16 mouse cellular contexts compared by ENCODE assay signal in genomic region chr17:55996007-55996406, GRCm38 (mm10). TPM values are rescaled to one million over a fixed set of nuclear protein-coding genes. Genes with fewer than 3 reads are reported as not detected.
DNase-seq lines count a peak whose midpoint lies in the region; ATAC-seq and TF ChIP-seq lines count a peak whose summit lies in the region.
"Had no signal": no experiment of that assay in that cellular context is flagged by ENCODE, and none has a peak within 500 bp of the region (broad histone marks: within the 10 kb centered on the region; RNA-seq: fewer than 3 reads in every experiment).

No protein-coding gene starts in this region.

- DNase-seq in adrenal gland, adult (ENCODE audit: inconsistent age in 2 of 2, low spot score in 1 of 2), result peak; percentile 83 to 90
- DNase-seq in adrenal gland, postnatal 4 days (ENCODE audit: low spot score in 2 of 2), result no peak
- peak; percentile 81 for DNase-seq in liver, adult 2 months (ENCODE audit: extremely low read depth, low read depth, low spot score)
- DNase-seq in adrenal gland, postnatal 36 days, result peak; percentile 87 to 88
- peak; percentile 78 for DNase-seq in large intestine, adult 2 months (ENCODE audit: low read depth, low spot score)
- DNase-seq in embryo, embryonic 10.5 days (ENCODE audit: low spot score), result no peak
- DNase-seq in cerebellum, postnatal 4 days (ENCODE audit: low spot score in 2 of 2), result no peak
- DNase-seq: cerebellum, adult 9-10 months; liver; spleen, adult 18-20 months had no signal

- H3K27ac ChIP-seq in liver, adult 2 months (replicated peaks; ENCODE audit: insufficient read depth, low read depth, low read length), result no peak overlapping the region
- no peak overlapping the region for H3K27ac ChIP-seq in liver, embryonic 12.5 days
- H3K27ac ChIP-seq: heart, adult 2 months; hindbrain, postnatal 0 days; lung, embryonic 15.5 days had no signal

- WGBS in liver, adult 2 months, result 36% methylated on average over 15 of the region's 15 CpGs
- WGBS in liver, embryonic 12.5 days (ENCODE audit: insufficient replicate concordance), result 69% methylated on average over 15 of the region's 15 CpGs
- WGBS in large intestine, adult 2 months, result 40% methylated on average over 15 of the region's 15 CpGs

- H3K79me2 ChIP-seq in liver, adult 2 months (ENCODE audit: control insufficient read depth, insufficient read depth, low read length), result no peaks in the 10 kb centered on the region

- peaks cover 2% of the 10 kb centered on the region; the same call in 1 of the 2 replicates for H3K4me1 ChIP-seq in liver, adult 2 months (ENCODE audit: control insufficient read depth, insufficient read depth, low read length)
- peaks cover 10% of the 10 kb centered on the region for H3K4me1 ChIP-seq in liver, embryonic 12.5 days
- H3K4me1 ChIP-seq: lung, embryonic 15.5 days had no signal

- no peak for ATAC-seq in liver, embryonic 12.5 days
- ATAC-seq: hindbrain, postnatal 0 days had no signal

- H3K9me3 ChIP-seq in liver, embryonic 12.5 days (replicated peaks), result no peaks in the 10 kb centered on the region
- H3K9me3 ChIP-seq: lung, embryonic 15.5 days had no signal

- TF ChIP-seq POLR2A in liver, adult 2 months (IDR thresholded peaks at IDR 0.05; ENCODE audit: extremely low read depth, insufficient read depth, low read length), result no peak

- peaks cover 4% of the 10 kb centered on the region; the same call in 1 of the 2 replicates for H3K36me3 ChIP-seq in liver, adult 2 months (ENCODE audit: control insufficient read depth, insufficient read depth, low read length)
- no peaks in the 10 kb centered on the region for H3K36me3 ChIP-seq in liver, embryonic 12.5 days
- H3K36me3 ChIP-seq: lung, embryonic 15.5 days had no signal

- H3K9ac ChIP-seq in liver, adult 2 months (ENCODE audit: low read depth, low read length), result no peak overlapping the region
- no peak overlapping the region for H3K9ac ChIP-seq in liver, embryonic 12.5 days
- H3K9ac ChIP-seq: lung, embryonic 15.5 days had no signal

- TF ChIP-seq CTCF in liver, adult 2 months (IDR thresholded peaks at IDR 0.05; ENCODE audit: low read depth, low read length), result no peak; the same call in 1 of the 2 replicates

- H3K27me3 ChIP-seq in liver, adult 2 months (ENCODE audit: control insufficient read depth, insufficient read depth, low read length), result no peaks in the 10 kb centered on the region
- H3K27me3 ChIP-seq in liver, embryonic 12.5 days (replicated peaks), result peaks cover 16% of the 10 kb centered on the region

- H3K4me2 ChIP-seq in liver, embryonic 12.5 days, result no peak overlapping the region
- H3K4me2 ChIP-seq: lung, embryonic 15.5 days; midbrain, embryonic 11.5 days had no signal

- no peak overlapping the region for H3K4me3 ChIP-seq in liver, adult 2 months (ENCODE audit: insufficient read depth, low read depth, low read length)
- H3K4me3 ChIP-seq in liver, embryonic 12.5 days, result no peak overlapping the region
- H3K4me3 ChIP-seq: erythroblast, embryonic 14.5 days; heart, adult 2 months; lung, embryonic 15.5 days had no signal

RNA-seq across cellular contexts. Expression of gene Stap2, which starts 9.4 kb away (rescaled TPM):
- total RNA-seq in adrenal gland, postnatal 4 days (2021), result 1 to 10 TPM; 9.3 to 9.4 TPM
- total RNA-seq in liver, adult 2 months (2014; rRNA removed), result 30.9 and 35.3 TPM in 2 replicates
- polyA plus RNA-seq in liver, adult 2 months (2012; rRNA removed), result 38.8 and 44.8 TPM in 2 replicates
- 1.8 and 2.1 TPM in 2 replicates for polyA plus RNA-seq in liver, embryonic 12.5 days (2016; fragmentation: Nextera tagmentation; extraction: Ambion mirVana)
- 1 to 10 TPM; 5.1 to 7.6 TPM for total RNA-seq in adrenal gland, postnatal 36 days (2021)
- 174 and 242 TPM in 2 replicates for polyA plus RNA-seq in large intestine, adult 2 months (2012; rRNA removed)
- polyA plus RNA-seq: erythroblast, embryonic 14.5 days had no signal

RNA-seq across cellular contexts. Expression of gene Mpnd, which starts 9.5 kb away (rescaled TPM):
- 10 to 100 TPM; 91.6 to 91.9 TPM for total RNA-seq in adrenal gland, postnatal 4 days (2021)
- 86.2 and 93.2 TPM in 2 replicates for total RNA-seq in liver, adult 2 months (2014; rRNA removed)
- polyA plus RNA-seq in liver, adult 2 months (2012; rRNA removed), result 142 and 175 TPM in 2 replicates
- polyA plus RNA-seq in liver, embryonic 12.5 days (2016; fragmentation: Nextera tagmentation; extraction: Ambion mirVana), result 27.4 and 29.1 TPM in 2 replicates
- total RNA-seq in adrenal gland, postnatal 36 days (2021), result 100 to 1,000 TPM in 1 of 2 experiments, 10 to 100 TPM in 1; 79.6 to 104 TPM
- 177 and 217 TPM in 2 replicates for polyA plus RNA-seq in large intestine, adult 2 months (2012; rRNA removed)

RNA-seq across cellular contexts. Expression of gene Fsd1, which starts 9.7 kb away (rescaled TPM):
- total RNA-seq in adrenal gland, postnatal 4 days (2021), result 1 to 10 TPM; 4.1 to 9.2 TPM
- not detected in 2 replicates for total RNA-seq in liver, adult 2 months (2014; rRNA removed)
- polyA plus RNA-seq in liver, adult 2 months (2012; rRNA removed), result not detected in 2 replicates
- 1.7 and 2.3 TPM in 2 replicates for polyA plus RNA-seq in liver, embryonic 12.5 days (2016; fragmentation: Nextera tagmentation; extraction: Ambion mirVana)
- 1 to 10 TPM; 1.1 to 1.3 TPM for total RNA-seq in adrenal gland, postnatal 36 days (2021)
- polyA plus RNA-seq in large intestine, adult 2 months (2012; rRNA removed), result 1.3 and 2.3 TPM in 2 replicates
- polyA plus RNA-seq: erythroblast, embryonic 14.5 days had no signal

RNA-seq across cellular contexts. Expression of gene Shd, which starts 25.7 kb away (rescaled TPM):
- total RNA-seq in adrenal gland, postnatal 4 days (2021), result 10 to 100 TPM in 1 of 2 experiments, 1 to 10 TPM in 1; 7.3 to 16.9 TPM
- total RNA-seq in liver, adult 2 months (2014; rRNA removed), result not detected in 2 replicates
- polyA plus RNA-seq in liver, adult 2 months (2012; rRNA removed), result 0.20 and 0.35 TPM in 2 replicates
- polyA plus RNA-seq in liver, embryonic 12.5 days (2016; fragmentation: Nextera tagmentation; extraction: Ambion mirVana), result 0.81 and 0.95 TPM in 2 replicates
- total RNA-seq in adrenal gland, postnatal 36 days (2021), result under 1 TPM; 0.50 to 0.99 TPM
- polyA plus RNA-seq in large intestine, adult 2 months (2012; rRNA removed), result 1.6 and 1.7 TPM in 2 replicates
- polyA plus RNA-seq: erythroblast, embryonic 14.5 days had no signal

RNA-seq across cellular contexts. Expression of gene Yju2, which starts 37.1 kb away (rescaled TPM):
- total RNA-seq in adrenal gland, postnatal 4 days (2021), result 10 to 100 TPM; 22.7 to 26.9 TPM
- total RNA-seq in liver, adult 2 months (2014; rRNA removed), result 3.6 and 4.1 TPM in 2 replicates
- polyA plus RNA-seq in liver, adult 2 months (2012; rRNA removed), result 3.4 and 4.1 TPM in 2 replicates
- 14.6 and 15.6 TPM in 2 replicates for polyA plus RNA-seq in liver, embryonic 12.5 days (2016; fragmentation: Nextera tagmentation; extraction: Ambion mirVana)
- 10 to 100 TPM; 13.1 to 15.8 TPM for total RNA-seq in adrenal gland, postnatal 36 days (2021)
- 5.8 and 7.2 TPM in 2 replicates for polyA plus RNA-seq in large intestine, adult 2 months (2012; rRNA removed)

Comparison
In these comparisons a context has a peak if more than half of its experiments do, and no peak if none do; other contexts are left out.
1. DNase-seq: peak in adrenal gland, adult (2 of 2), liver, adult 2 months (single experiment), adrenal gland, postnatal 36 days (2 of 2) and large intestine, adult 2 months (single experiment); none in adrenal gland, postnatal 4 days (0 of 2), embryo, embryonic 10.5 days (single experiment) and cerebellum, postnatal 4 days (0 of 2).